Mouse (Mus musculus) heart, postnatal 10 days (tissue): Measurements from ENCODE around the gene Etfbkmt. TPM values are rescaled to one million over a fixed set of nuclear protein-coding genes. Genes with fewer than 3 reads are reported as not detected.
"Not testable (repeated sequence)": the region's sequence is repeated elsewhere in the genome, so short reads cannot be mapped to it uniquely, and the experiment has no call there.

ENCODE experiments used
- DNase-seq, 2 experiments: peaks; one replicate each; pipeline ENCODE4 v3.0.0; 2021
- intact Hi-C: fragments of 180-260 bp; cut with DNase I; formaldehyde crosslinking; loops from one replicate; pipeline ENCODE4 v1.15.1; 2025
- total RNA-seq, 2 experiments: library from RNA; stranded (reverse); gene quantifications; 2 replicates each; pipeline ENCODE4 v1.2.3; 2021

The Etfbkmt gene
- total RNA-seq, 2 experiments from 2014 or later = 19.1 to 32.9 TPM

DNA sequence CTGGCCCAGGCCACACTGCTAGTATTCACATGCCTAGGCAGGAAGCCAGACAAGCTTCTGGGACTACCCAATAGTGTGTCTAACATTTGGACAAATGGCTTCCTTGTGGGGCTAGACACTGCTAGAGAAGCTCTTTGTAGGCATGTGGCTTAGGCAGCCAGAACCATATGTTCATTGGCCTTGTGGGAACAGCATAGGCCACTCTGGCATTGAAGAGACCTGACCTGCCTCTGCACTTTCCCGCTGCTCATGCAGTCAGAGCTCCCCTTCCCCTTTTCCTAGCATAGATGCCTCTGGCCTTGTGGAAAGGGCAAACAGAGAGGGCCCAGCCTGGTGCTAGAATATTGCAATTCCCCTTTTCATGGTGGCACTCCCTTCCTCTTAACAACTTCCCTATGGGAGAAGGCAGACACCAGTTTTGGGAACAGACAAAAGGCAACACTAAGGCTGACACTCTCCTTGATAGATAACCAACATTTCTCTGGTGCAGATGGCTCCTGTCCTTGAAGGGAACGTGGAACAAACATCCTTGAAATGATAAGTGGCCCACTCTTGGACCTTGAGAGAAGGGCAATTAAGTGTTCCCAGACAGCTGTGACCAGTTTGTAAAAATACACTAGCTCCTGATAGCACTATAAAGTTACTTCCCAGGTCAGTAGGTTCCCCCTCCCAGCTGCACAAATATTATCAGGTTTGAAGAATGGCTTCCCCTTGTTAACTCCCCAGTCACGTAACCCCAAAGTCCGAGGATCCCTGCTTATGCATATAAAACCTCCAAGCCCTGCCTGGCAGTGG is 34.4 kb downstream of the Etfbkmt start:
- DNase-seq = peak; percentile 43 to 45

GRCm38 (mm10) chr6:149174932-149175570 is 35.4 kb downstream of the Etfbkmt start:
- DNase-seq = peak; percentile 74 to 77
- intact Hi-C loops = no loop called here

More for the DNA sequence above, 34.4 kb downstream of the Etfbkmt start:
- intact Hi-C loops = no loop called here

DNA sequence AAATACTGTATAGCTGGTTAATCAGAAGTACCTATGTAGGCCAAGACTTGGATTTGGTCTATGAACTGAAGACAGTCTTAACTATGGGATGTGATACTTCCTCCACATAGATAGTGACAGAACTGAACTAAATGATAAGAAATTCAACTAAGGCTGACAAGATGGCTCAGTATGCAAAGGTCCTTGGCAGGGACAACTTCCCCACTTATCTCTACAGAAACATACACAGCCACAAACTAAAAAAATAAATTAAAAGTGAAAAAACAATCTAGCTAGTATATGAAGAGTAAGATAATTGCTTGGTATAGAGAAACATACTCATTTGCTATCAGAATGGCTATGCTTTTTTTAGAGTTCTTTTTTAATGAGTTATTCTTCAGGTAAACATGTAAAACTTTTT is 39.4 kb downstream of the Etfbkmt start:
- intact Hi-C loops = no loop called here

GRCm38 (mm10) chr6:149184007-149184406 is 44.4 kb downstream of the Etfbkmt start:
- intact Hi-C loops = no loop called here
- no peak for DNase-seq

More for the DNA sequence above, 39.4 kb downstream of the Etfbkmt start:
- no peak for DNase-seq

DNA sequence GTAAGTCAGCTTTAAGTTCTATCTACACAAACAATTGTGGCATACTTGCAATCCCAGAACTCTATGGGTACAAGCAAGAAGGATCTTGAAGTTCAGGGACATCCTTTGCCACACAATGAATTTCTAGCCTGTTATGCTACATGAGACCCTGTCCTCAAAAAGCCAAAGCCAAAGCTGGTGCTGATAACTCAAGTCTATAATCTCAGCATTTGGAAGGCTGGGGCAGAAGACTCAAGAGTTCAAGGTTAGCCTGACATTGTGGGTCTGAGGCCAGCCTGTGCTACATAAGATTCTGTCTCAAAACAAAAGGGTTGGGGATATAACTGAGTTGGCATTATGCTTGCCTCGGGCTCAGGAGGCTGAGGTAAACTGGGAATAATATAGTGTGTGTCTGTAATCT is 47.7 kb downstream of the Etfbkmt start:
- no peak for DNase-seq
- intact Hi-C loops = no loop called here

- peak; percentile 97 for DNase-seq
- intact Hi-C loops = loop anchor here (1.0 to 2.0 kb wide), 2 partner anchors 47 to 121 kb away; partner anchors contain the start of gene Resf1
Observed at GRCm38 (mm10) chr6:149188041-149188924, 48.6 kb downstream of the Etfbkmt start, which contains the start of gene Amn1. Gene Amn1, minus strand, starts transcription at chr6:149188712.

GRCm38 (mm10) chr6:149188925-149189257 is 49.2 kb downstream of the Etfbkmt start:
- intact Hi-C loops = loop anchor here (1.0 to 2.0 kb wide), 2 partner anchors 48 to 120 kb away; partner anchors contain the start of gene Resf1
- DNase-seq = no peak

GRCm38 (mm10) chr6:149189340-149189922 is 49.8 kb downstream of the Etfbkmt start:
- no peak for DNase-seq
- intact Hi-C loops = loop anchor here (2.0 kb wide), 1 partner anchor 49 kb away; no protein-coding TSS in a partner anchor

DNA sequence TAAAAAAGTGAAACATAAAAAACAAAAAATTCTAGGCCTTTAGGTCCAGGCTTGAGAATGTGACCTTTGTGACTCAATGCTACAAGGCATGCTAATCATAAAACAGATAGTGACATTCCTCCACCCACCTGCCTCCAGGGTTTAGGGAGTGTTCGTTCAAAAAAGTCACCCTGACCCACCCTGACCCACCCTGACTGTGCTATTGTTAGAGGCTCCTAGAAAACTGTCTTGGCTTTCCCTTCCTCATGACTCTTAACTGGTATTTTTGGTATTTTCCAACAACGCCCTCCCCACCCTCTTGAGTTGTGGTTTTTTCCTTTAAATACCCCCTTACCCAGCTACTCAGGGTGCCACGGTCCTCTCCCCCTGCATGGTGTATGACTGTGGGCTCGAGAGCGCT is 52.3 kb downstream of the Etfbkmt start:
- intact Hi-C loops, DNase-seq: not testable (repeated sequence)

- intact Hi-C loops = no loop called here
- DNase-seq = peak; percentile 40 to 50
Observed at GRCm38 (mm10) chr6:149193276-149193905, 53.7 kb downstream of the Etfbkmt start.

- no peak for DNase-seq
- intact Hi-C loops = no loop called here
Observed at GRCm38 (mm10) chr6:149197116-149197515, 57.5 kb downstream of the Etfbkmt start.

DNA sequence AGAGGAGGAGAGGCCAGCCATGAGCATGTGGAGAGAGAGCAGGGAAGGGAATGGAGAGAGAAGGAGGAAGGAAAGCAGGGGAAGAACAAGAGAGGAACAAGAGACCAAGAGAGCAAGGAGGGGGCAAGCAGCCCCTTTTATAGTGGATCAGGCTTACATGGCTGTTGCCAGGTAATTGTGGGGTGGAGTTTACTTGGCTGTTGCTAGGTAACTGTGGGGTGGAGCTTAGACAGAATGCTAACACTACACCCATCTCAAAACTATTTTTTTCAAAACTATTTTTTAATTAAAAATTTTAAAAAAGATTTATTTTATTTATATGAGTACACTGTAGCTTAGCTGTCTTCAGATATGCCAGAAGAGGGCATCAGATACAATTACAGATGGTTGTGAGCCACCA is 58.9 kb downstream of the Etfbkmt start:
- intact Hi-C loops = no loop called here
- no peak for DNase-seq

Other genes starting within 250 kb of the Etfbkmt start
- gene Caprin2, start 243.6 kb upstream of the Etfbkmt start, total RNA-seq = 1 to 10 TPM; 6.2 to 7.8 TPM
- gene Sinhcaf, start 193.4 kb upstream of the Etfbkmt start, total RNA-seq = 10 to 100 TPM in 1 of 2 experiments, 1 to 10 TPM in 1; 9.0 to 11.6 TPM
- gene Dennd5b, start 38.2 kb upstream of the Etfbkmt start, total RNA-seq = 10 to 100 TPM; 27.7 to 32.6 TPM
- gene Gm10203, start 9.7 kb upstream of the Etfbkmt start, total RNA-seq = not detected
- gene Amn1, start 48.9 kb downstream of the Etfbkmt start, total RNA-seq = 10 to 100 TPM; 21.2 to 30.3 TPM
- 10 to 100 TPM; 29.4 to 42.3 TPM for gene Resf1, start 169.6 kb downstream of the Etfbkmt start, total RNA-seq